Mouse (Mus musculus): ENCODE results near the gene Crtam. TPM values are rescaled to one million over a fixed set of nuclear protein-coding genes. Genes with fewer than 3 reads are reported as not detected.

Crtam gene
- 0.05 and 0.11 TPM in 2 replicates for polyA plus RNA-seq (2012; rRNA removed)

GRCm38 (mm10) chr9:41004415-41004814 is at the start of gene Crtam:
TSS of gene Crtam (minus strand) at chr9:41004628.
- no peaks in the 10 kb centered on the region for H3K27me3 ChIP-seq (replicated peaks; ENCODE audit: control insufficient read depth, insufficient read depth, low read length)
- WGBS: 66% methylated on average over 4 of the region's 4 CpGs

GRCm38 (mm10) chr9:41054166-41054565 is 49.7 kb upstream of the Crtam start:
- no peak for DNase-seq
- no peak overlapping the region for H3K27ac ChIP-seq (ENCODE audit: insufficient read depth, low read depth, low read length)
- no peaks in the 10 kb centered on the region for H3K36me3 ChIP-seq (ENCODE audit: control insufficient read depth, insufficient read depth, low read length)
- TF ChIP-seq CTCF (conservative IDR thresholded peaks at IDR 0.05; ENCODE audit: insufficient read depth, insufficient read length, low read depth, low read length) (no peak), POLR2A (IDR thresholded peaks at IDR 0.05; ENCODE audit: low read depth, low read length) (no peak)
- H3K4me1 ChIP-seq (ENCODE audit: control insufficient read depth, insufficient read depth, low read length): no peaks in the 10 kb centered on the region
- WGBS: 89% methylated on average over 9 of the region's 9 CpGs
- H3K4me3 ChIP-seq (ENCODE audit: insufficient read depth, low read depth, low read length): no peak overlapping the region
- H3K27me3 ChIP-seq (replicated peaks; ENCODE audit: control insufficient read depth, insufficient read depth, low read length): no peaks in the 10 kb centered on the region

More at GRCm38 (mm10) chr9:41004415-41004814, at the start of gene Crtam:
- no peak within 1 kb of the TSS for H3K4me3 ChIP-seq (ENCODE audit: insufficient read depth, low read depth, low read length)
- DNase-seq: no peak
- no peaks in the 10 kb centered on the region for H3K4me1 ChIP-seq (ENCODE audit: control insufficient read depth, insufficient read depth, low read length)
- TF ChIP-seq POLR2A (IDR thresholded peaks at IDR 0.05; ENCODE audit: low read depth, low read length) (no peak), CTCF (conservative IDR thresholded peaks at IDR 0.05; ENCODE audit: insufficient read depth, insufficient read length, low read depth, low read length) (no peak)
- H3K27ac ChIP-seq (ENCODE audit: insufficient read depth, low read depth, low read length): no peak within 1 kb of the TSS
- H3K36me3 ChIP-seq (ENCODE audit: control insufficient read depth, insufficient read depth, low read length): no peaks in the 10 kb centered on the region

GRCm38 (mm10) chr9:41053478-41053877 is 49.0 kb upstream of the Crtam start:
- no peak for DNase-seq
- Histone ChIP-seq H3K4me1 (ENCODE audit: control insufficient read depth, insufficient read depth, low read length) (no peaks in the 10 kb centered on the region), H3K4me3 (ENCODE audit: insufficient read depth, low read depth, low read length) (no peak overlapping the region), H3K27ac (ENCODE audit: insufficient read depth, low read depth, low read length) (no peak overlapping the region), H3K36me3 (ENCODE audit: control insufficient read depth, insufficient read depth, low read length) (no peaks in the 10 kb centered on the region), H3K27me3 (replicated peaks; ENCODE audit: control insufficient read depth, insufficient read depth, low read length) (no peaks in the 10 kb centered on the region)
- TF ChIP-seq CTCF (conservative IDR thresholded peaks at IDR 0.05; ENCODE audit: insufficient read depth, insufficient read length, low read depth, low read length) (no peak), POLR2A (IDR thresholded peaks at IDR 0.05; ENCODE audit: low read depth, low read length) (no peak)
- WGBS: 70% methylated on average over 4 of the region's 4 CpGs

DNA sequence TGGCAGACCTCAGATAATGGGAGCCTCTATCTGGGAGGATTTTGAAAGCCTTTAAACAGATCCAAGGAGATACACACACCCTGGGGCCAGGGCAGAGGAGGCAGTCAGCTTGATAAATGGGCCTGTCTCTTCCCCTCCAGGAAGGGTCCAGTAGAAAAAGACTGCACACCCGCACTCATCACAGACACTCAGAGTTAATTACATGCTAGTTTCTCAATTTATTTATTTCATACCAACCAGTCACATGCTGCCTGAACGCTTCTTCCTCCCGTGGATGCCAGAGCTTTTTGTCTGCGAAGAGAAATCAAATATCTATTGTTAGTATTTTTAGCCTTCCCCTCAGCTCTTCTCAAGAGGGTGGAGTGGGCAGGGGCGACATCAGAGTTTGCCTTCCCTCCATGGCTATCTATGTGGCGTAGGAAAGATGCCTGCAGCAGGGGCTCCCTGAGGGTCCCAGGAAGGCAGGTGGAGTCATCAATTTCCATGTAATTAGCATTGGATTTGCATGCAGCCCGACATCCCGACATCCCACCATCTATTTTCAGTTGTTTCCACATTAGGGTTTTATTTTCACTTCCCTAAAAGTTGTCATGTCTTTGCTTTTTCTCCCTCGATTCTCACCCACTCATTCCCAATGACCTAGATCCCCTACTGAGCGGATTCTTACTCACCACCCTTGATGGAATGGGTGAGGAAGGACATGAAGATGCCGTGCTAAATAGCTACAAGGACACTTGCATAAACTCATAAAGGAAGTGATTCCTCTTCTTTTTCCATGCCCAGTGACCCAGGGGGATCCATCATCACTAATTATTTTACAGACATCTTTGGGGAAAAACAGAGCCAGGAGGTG is 46.9 kb upstream of the Crtam start:
- Histone ChIP-seq H3K4me3 (ENCODE audit: insufficient read depth, low read depth, low read length) (no peak overlapping the region), H3K36me3 (ENCODE audit: control insufficient read depth, insufficient read depth, low read length) (no peaks in the 10 kb centered on the region), H3K4me1 (ENCODE audit: control insufficient read depth, insufficient read depth, low read length) (no peaks in the 10 kb centered on the region), H3K27ac (ENCODE audit: insufficient read depth, low read depth, low read length) (no peak overlapping the region), H3K27me3 (replicated peaks; ENCODE audit: control insufficient read depth, insufficient read depth, low read length) (no peaks in the 10 kb centered on the region)
- no peak for DNase-seq
- 63% methylated on average over 11 of the region's 11 CpGs for WGBS
- TF ChIP-seq CTCF (conservative IDR thresholded peaks at IDR 0.05; ENCODE audit: insufficient read depth, insufficient read length, low read depth, low read length) (no peak), POLR2A (IDR thresholded peaks at IDR 0.05; ENCODE audit: low read depth, low read length) (no peak)

DNA sequence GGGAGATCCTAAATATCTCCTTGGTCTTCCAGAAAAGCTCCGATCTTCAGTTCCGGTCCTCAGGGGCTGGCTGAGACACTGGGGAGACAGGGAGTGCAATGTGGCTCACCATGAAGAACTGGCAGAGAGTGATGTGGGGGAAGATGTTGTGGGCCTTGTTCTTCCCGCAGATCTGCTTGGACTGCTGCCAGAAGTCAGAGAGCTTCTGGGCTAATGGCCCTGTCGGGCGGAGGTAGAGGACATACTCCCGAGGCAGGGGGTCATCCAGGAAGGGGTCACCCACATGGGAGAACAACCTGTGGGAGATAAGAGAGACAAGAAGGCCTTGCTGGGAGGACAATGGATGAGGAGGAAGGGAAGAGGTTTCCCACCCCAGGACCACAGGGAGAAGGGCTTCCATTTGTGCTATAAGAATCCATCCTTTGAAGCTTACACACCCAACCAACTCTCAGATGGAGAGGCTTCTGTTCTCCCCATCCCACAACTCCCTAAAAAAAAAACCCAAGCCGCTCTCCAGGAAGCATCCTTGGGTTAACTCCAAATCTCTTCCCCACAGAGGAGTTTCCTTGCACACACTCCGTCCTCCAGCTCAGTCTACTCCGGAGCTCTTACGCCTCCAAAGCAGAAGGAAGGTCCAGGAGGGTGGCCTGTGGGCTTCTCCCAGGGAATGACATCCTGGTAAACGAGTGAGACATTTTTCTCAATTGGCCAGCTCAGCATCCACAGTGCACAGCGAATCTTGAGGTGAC is 46.1 kb upstream of the Crtam start:
- H3K36me3 ChIP-seq (ENCODE audit: control insufficient read depth, insufficient read depth, low read length): no peaks in the 10 kb centered on the region
- H3K27ac ChIP-seq (ENCODE audit: insufficient read depth, low read depth, low read length): no peak overlapping the region
- H3K4me3 ChIP-seq (ENCODE audit: insufficient read depth, low read depth, low read length): no peak overlapping the region
- 62% methylated on average over 12 of the region's 12 CpGs for WGBS
- DNase-seq: no peak
- no peaks in the 10 kb centered on the region for H3K27me3 ChIP-seq (replicated peaks; ENCODE audit: control insufficient read depth, insufficient read depth, low read length)
- TF ChIP-seq CTCF (conservative IDR thresholded peaks at IDR 0.05; ENCODE audit: insufficient read depth, insufficient read length, low read depth, low read length) (no peak), POLR2A (IDR thresholded peaks at IDR 0.05; ENCODE audit: low read depth, low read length) (no peak)
- H3K4me1 ChIP-seq (ENCODE audit: control insufficient read depth, insufficient read depth, low read length): no peaks in the 10 kb centered on the region

GRCm38 (mm10) chr9:41049282-41049681 is 44.9 kb upstream of the Crtam start:
- Histone ChIP-seq H3K4me3 (ENCODE audit: insufficient read depth, low read depth, low read length) (no peak overlapping the region), H3K27me3 (replicated peaks; ENCODE audit: control insufficient read depth, insufficient read depth, low read length) (no peaks in the 10 kb centered on the region), H3K36me3 (ENCODE audit: control insufficient read depth, insufficient read depth, low read length) (no peaks in the 10 kb centered on the region), H3K4me1 (ENCODE audit: control insufficient read depth, insufficient read depth, low read length) (no peaks in the 10 kb centered on the region), H3K27ac (ENCODE audit: insufficient read depth, low read depth, low read length) (no peak overlapping the region)
- TF ChIP-seq CTCF (conservative IDR thresholded peaks at IDR 0.05; ENCODE audit: insufficient read depth, insufficient read length, low read depth, low read length) (no peak), POLR2A (IDR thresholded peaks at IDR 0.05; ENCODE audit: low read depth, low read length) (no peak)
- DNase-seq: no peak
- WGBS: 80% methylated on average over 7 of the region's 7 CpGs

DNA sequence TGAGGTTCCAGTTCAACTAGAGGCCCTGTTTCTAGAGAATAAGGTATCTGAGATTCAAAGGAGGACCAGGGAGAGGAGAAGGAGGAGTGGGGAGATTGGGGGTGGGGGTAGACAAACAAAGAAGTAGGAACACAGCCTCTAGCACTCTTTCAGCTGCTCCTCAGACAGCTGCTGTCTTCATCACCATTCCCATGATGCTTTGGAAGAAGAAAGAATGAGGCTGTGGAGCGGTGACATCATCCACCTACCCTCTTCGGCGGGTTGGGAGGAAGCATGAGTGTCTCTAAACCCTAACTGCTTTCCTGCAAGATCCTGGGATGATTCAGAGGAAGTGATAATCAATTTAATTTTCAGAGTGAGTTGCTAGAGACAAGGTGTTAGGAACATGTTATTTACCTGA is 44.4 kb upstream of the Crtam start:
- H3K36me3 ChIP-seq (ENCODE audit: control insufficient read depth, insufficient read depth, low read length): no peaks in the 10 kb centered on the region
- TF ChIP-seq POLR2A (IDR thresholded peaks at IDR 0.05; ENCODE audit: low read depth, low read length) (no peak), CTCF (conservative IDR thresholded peaks at IDR 0.05; ENCODE audit: insufficient read depth, insufficient read length, low read depth, low read length) (no peak)
- H3K27me3 ChIP-seq (replicated peaks; ENCODE audit: control insufficient read depth, insufficient read depth, low read length): no peaks in the 10 kb centered on the region
- WGBS: 90% methylated on average over 3 of the region's 3 CpGs
- no peak for DNase-seq
- no peak overlapping the region for H3K27ac ChIP-seq (ENCODE audit: insufficient read depth, low read depth, low read length)
- no peaks in the 10 kb centered on the region for H3K4me1 ChIP-seq (ENCODE audit: control insufficient read depth, insufficient read depth, low read length)
- no peak overlapping the region for H3K4me3 ChIP-seq (ENCODE audit: insufficient read depth, low read depth, low read length)
